Mouse (Mus musculus) midbrain, embryonic 14.5 days (tissue): Measurements from ENCODE around the gene Slc6a1. TPM values are rescaled to one million over a fixed set of nuclear protein-coding genes. Genes with fewer than 3 reads are reported as not detected.

Experiments
- ATAC-seq: fragments of 200-750 bp; cut with Nextera tagmentation; 2 replicates; pipeline ENCODE4 v1.8.0; 2017; ENCODE audit warnings: moderate number of reproducible peaks, moderate library complexity; ENCODE audit not compliant: low FRiP score, low TSS enrichment
- DNase-seq: peaks from one replicate; pipeline ENCODE4 v3.0.0-alpha.2; 2015
- H3K27ac ChIP-seq: fragments of 300-500 bp; sonication (generic); replicated peaks from 2 replicates; pipeline ENCODE4 v1.5.1; 2014; ENCODE audit warnings: mild to moderate bottlenecking, low read depth, low read length, moderate library complexity
- H3K27me3 ChIP-seq: fragments of 300-500 bp; sonication (generic); 2 replicates; pipeline ENCODE4 v1.6.1; 2014; ENCODE audit warnings: low read length, control low read depth, mixed read lengths; ENCODE audit not compliant: control insufficient read depth, insufficient read depth
- H3K36me3 ChIP-seq: fragments of 300-500 bp; sonication (generic); 2 replicates; pipeline ENCODE4 v1.6.1; 2014; ENCODE audit warnings: low read length, control low read depth; ENCODE audit not compliant: control insufficient read depth, insufficient read depth
- H3K4me1 ChIP-seq: fragments of 300-500 bp; sonication (generic); 2 replicates; pipeline ENCODE4 v1.6.1; 2014; ENCODE audit warnings: mild to moderate bottlenecking, antibody characterized with exemption, low read length, control low read depth; ENCODE audit not compliant: control insufficient read depth, insufficient read depth
- H3K4me2 ChIP-seq: fragments of 300-500 bp; sonication (generic); 2 replicates; pipeline ENCODE4 v1.6.1; 2014; ENCODE audit warnings: mild to moderate bottlenecking, low read length, moderate library complexity
- H3K4me3 ChIP-seq: fragments of 300-500 bp; sonication (generic); replicated peaks from 2 replicates; pipeline ENCODE4 v1.5.1; 2014; ENCODE audit warnings: low read depth, low read length
- H3K9ac ChIP-seq: fragments of 300-500 bp; sonication (generic); replicated peaks from 2 replicates; pipeline ENCODE4 v1.6.1; 2014; ENCODE audit warnings: mild to moderate bottlenecking, low read length, moderate library complexity
- H3K9me3 ChIP-seq: fragments of 300-500 bp; sonication (generic); 2 replicates; pipeline ENCODE4 v1.6.1; 2016; ENCODE audit warnings: low read length, control low read depth, mixed read lengths; ENCODE audit not compliant: control insufficient read depth
- WGBS: fragments of 180-500 bp; shearing (Covaris S2); extraction: QIAGEN DNeasy Blood & Tissue Kit; methylation state at CpG from one replicate; pipeline ENCODE4 v1.1.7; 2014; 5-methylcytosine and 5-hydroxymethylcytosine counted together
- polyA plus RNA-seq: library from polyadenylated mRNA; unstranded; fragments of >200 nt; fragmentation: Nextera tagmentation; extraction: Ambion mirVana; gene quantifications from 2 replicates; pipeline ENCODE4 v1.2.1, GENCODE M21; 2014

Gene Slc6a1
- polyA plus RNA-seq, 1 experiment from 2014 or later, result 116 TPM

- no peaks in the 10 kb centered on the region for H3K27me3 ChIP-seq
- DNase-seq, result no peak
- no peak; the same call in 1 of the 2 replicates for ATAC-seq
- peak overlapping the region; percentile 71 for H3K4me3 ChIP-seq
- H3K9me3 ChIP-seq, result no peaks in the 10 kb centered on the region
- peak overlapping the region; percentile 87 for H3K27ac ChIP-seq
- peaks cover 38% of the 10 kb centered on the region for H3K4me1 ChIP-seq
- no peaks in the 10 kb centered on the region for H3K36me3 ChIP-seq
- 8% methylated on average over 8 of the region's 8 CpGs for WGBS
- H3K4me2 ChIP-seq, result peak overlapping the region; percentile 64
- H3K9ac ChIP-seq, result peak overlapping the region; percentile 86
Measured at GRCm38 (mm10) chr6:114283278-114283770, 889 bp downstream of the Slc6a1 start.

- H3K27me3 ChIP-seq, result no peaks in the 10 kb centered on the region
- 36% methylated on average over 10 of the region's 10 CpGs for WGBS
- H3K36me3 ChIP-seq, result no peaks in the 10 kb centered on the region
- H3K27ac ChIP-seq, result peak overlapping the region; percentile 87
- peaks cover 44% of the 10 kb centered on the region for H3K4me1 ChIP-seq
- no peak for ATAC-seq
- peak overlapping the region; percentile 86 for H3K9ac ChIP-seq
- peak overlapping the region; percentile 71 for H3K4me3 ChIP-seq
- peak overlapping the region; percentile 64 for H3K4me2 ChIP-seq
- peak; percentile 68 for DNase-seq
- H3K9me3 ChIP-seq, result no peaks in the 10 kb centered on the region
Measured at GRCm38 (mm10) chr6:114283927-114284703, 1.7 kb downstream of the Slc6a1 start.

GRCm38 (mm10) chr6:114285424-114285823, 3.0 kb downstream of the Slc6a1 start:
- Histone ChIP-seq H3K9ac (no peak overlapping the region; the same call in 1 of the 2 replicates), H3K4me1 (peaks cover 57% of the 10 kb centered on the region), H3K36me3 (no peaks in the 10 kb centered on the region), H3K4me2 (peak overlapping the region; percentile 64), H3K27ac (no peak overlapping the region), H3K27me3 (no peaks in the 10 kb centered on the region), H3K9me3 (no peaks in the 10 kb centered on the region), H3K4me3 (0 out of 2 replicates have a peak overlapping the region, but pooled peaks have one; percentile 12)
- DNase-seq (no peak), ATAC-seq (no peak)
- WGBS, result 36% methylated on average over 4 of the region's 4 CpGs

GRCm38 (mm10) chr6:114289106-114289505, 6.7 kb downstream of the Slc6a1 start:
- peaks cover 90% of the 10 kb centered on the region for H3K4me1 ChIP-seq
- DNase-seq, result peak; percentile 64
- H3K9ac ChIP-seq, result 0 out of 2 replicates have a peak overlapping the region, but pooled peaks have one; percentile 10
- peak overlapping the region; percentile 90 for H3K27ac ChIP-seq
- ATAC-seq, result 0 out of 2 replicates have a peak, but pooled peaks have one; percentile 16
- 5% methylated on average over 7 of the region's 7 CpGs for WGBS
- H3K4me2 ChIP-seq, result peak overlapping the region; percentile 39
- no peaks in the 10 kb centered on the region for H3K9me3 ChIP-seq
- no peaks in the 10 kb centered on the region for H3K36me3 ChIP-seq
- no peak overlapping the region for H3K4me3 ChIP-seq
- H3K27me3 ChIP-seq, result no peaks in the 10 kb centered on the region

GRCm38 (mm10) chr6:114290184-114290583, 7.7 kb downstream of the Slc6a1 start:
- Histone ChIP-seq H3K9me3 (no peaks in the 10 kb centered on the region), H3K9ac (peak overlapping the region; percentile 34; the same call in 1 of the 2 replicates), H3K4me1 (peaks cover 89% of the 10 kb centered on the region), H3K4me3 (no peak overlapping the region), H3K36me3 (no peaks in the 10 kb centered on the region), H3K27me3 (no peaks in the 10 kb centered on the region), H3K27ac (peak overlapping the region; percentile 90), H3K4me2 (peak overlapping the region; percentile 40)
- WGBS, result 2% methylated on average over 8 of the region's 8 CpGs
- DNase-seq (peak; percentile 97), ATAC-seq (peak; percentile 89)

GRCm38 (mm10) chr6:114290929-114291328, 8.5 kb downstream of the Slc6a1 start:
- 42% methylated on average over 4 of the region's 4 CpGs for WGBS
- Histone ChIP-seq H3K36me3 (no peaks in the 10 kb centered on the region), H3K4me2 (peak overlapping the region; percentile 40), H3K27ac (peak overlapping the region; percentile 90), H3K9ac (no peak overlapping the region; the same call in 1 of the 2 replicates), H3K4me1 (peaks cover 83% of the 10 kb centered on the region), H3K27me3 (no peaks in the 10 kb centered on the region), H3K4me3 (no peak overlapping the region), H3K9me3 (no peaks in the 10 kb centered on the region)
- DNase-seq (peak; percentile 58), ATAC-seq (peak; percentile 35; the same call in 1 of the 2 replicates)

- H3K4me2 ChIP-seq, result peak overlapping the region; percentile 40
- peaks cover 83% of the 10 kb centered on the region for H3K4me1 ChIP-seq
- no peaks in the 10 kb centered on the region for H3K36me3 ChIP-seq
- no peak overlapping the region for H3K4me3 ChIP-seq
- no peaks in the 10 kb centered on the region for H3K27me3 ChIP-seq
- no peak for DNase-seq
- no peak overlapping the region; the same call in 1 of the 2 replicates for H3K9ac ChIP-seq
- WGBS, result 56% methylated on average over 5 of the region's 5 CpGs
- no peaks in the 10 kb centered on the region for H3K9me3 ChIP-seq
- ATAC-seq, result no peak
- peak overlapping the region; percentile 90 for H3K27ac ChIP-seq
Measured at GRCm38 (mm10) chr6:114291396-114291795, 9.0 kb downstream of the Slc6a1 start.

- Histone ChIP-seq H3K4me1 (peaks cover 86% of the 10 kb centered on the region), H3K27ac (peak overlapping the region; percentile 66), H3K9me3 (no peaks in the 10 kb centered on the region), H3K4me2 (peak overlapping the region; percentile 10; the same call in 1 of the 2 replicates), H3K4me3 (no peak overlapping the region), H3K27me3 (no peaks in the 10 kb centered on the region), H3K9ac (no peak overlapping the region; the same call in 1 of the 2 replicates), H3K36me3 (no peaks in the 10 kb centered on the region)
- peak; percentile 53 for DNase-seq
- no peak for ATAC-seq
- 19% methylated on average over 8 of the region's 8 CpGs for WGBS
Measured at GRCm38 (mm10) chr6:114293511-114293910, 11.1 kb downstream of the Slc6a1 start.
